Mouse (Mus musculus) B cell, adult (primary cell): ENCODE data around the gene Vmn2r59. TPM values are rescaled to one million over a fixed set of nuclear protein-coding genes. Genes with fewer than 3 reads are reported as not detected.

Experiments
- total RNA-seq: library from RNA; stranded (reverse); gene quantifications from 4 replicates; pipeline ENCODE4 v1.2.4, GENCODE M21; 2023; ENCODE audit not compliant: inconsistent age

Gene Vmn2r59
- total RNA-seq = 0.06 to 0.10 TPM in 2 of 4 replicates, not detected in the others

GRCm38 (mm10) chr7:42058923-42059322 lies at the start of gene Vmn2r59:
Gene Vmn2r59, minus strand, starts transcription at chr7:42059023.

GRCm38 (mm10) chr7:42107470-42107869 lies 48.6 kb upstream of the Vmn2r59 start, which contains the start of gene Vmn2r60:
Gene Vmn2r60, plus strand, starts transcription at chr7:42107770.

Other genes starting within 250 kb of the Vmn2r59 start
- gene Vmn2r58, start 186.3 kb downstream of the Vmn2r59 start, total RNA-seq = not detected in 4 replicates
- not detected in 4 replicates for gene Vmn2r60, start 48.7 kb upstream of the Vmn2r59 start, total RNA-seq
- gene Vmn2r61, start 201.0 kb upstream of the Vmn2r59 start, total RNA-seq = not detected in 4 replicates